In the genomic region with DNA sequence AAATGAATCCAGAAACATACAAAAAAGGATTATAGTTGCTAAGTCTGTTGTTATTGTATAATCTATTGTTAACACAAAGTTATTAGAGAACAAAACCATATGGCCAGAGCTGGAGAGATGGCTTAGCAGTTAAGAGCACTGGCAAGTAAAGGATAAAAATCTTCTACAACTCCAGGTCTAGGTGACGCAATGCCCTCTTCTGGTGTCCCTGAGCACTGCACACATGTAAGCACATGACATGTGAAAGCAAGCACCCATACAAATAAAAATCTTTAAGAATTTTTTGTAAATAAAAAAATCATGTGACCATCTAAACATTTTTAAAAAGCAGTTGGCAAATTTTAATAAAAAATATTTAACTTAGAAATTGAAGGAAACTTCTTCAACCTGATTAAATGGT, we compare ENCODE assay signal across 11 mouse cellular contexts. TPM values are rescaled to one million over a fixed set of nuclear protein-coding genes. Genes with fewer than 3 reads are reported as not detected.
A peak's percentile ranks its signal among the peaks of the same experiment; 100 is the strongest.
DNase-seq lines count a peak whose midpoint lies in the region; TF ChIP-seq lines count a peak whose summit lies in the region.
"Had no signal": no experiment of that assay in that cellular context is flagged by ENCODE, and none has a peak within 500 bp of the region (broad histone marks: within the 10 kb centered on the region; RNA-seq: fewer than 3 reads in every experiment).

No protein-coding gene starts in this region.

- peaks cover 25% of the 10 kb centered on the region for H3K79me2 ChIP-seq in MEL (ENCODE audit: control insufficient read depth, insufficient read depth, low read length, poor library complexity)

- no peak overlapping the region for H3K27ac ChIP-seq in MEL (ENCODE audit: control insufficient read depth, low read depth, low read length)
- H3K27ac ChIP-seq: neural tube, embryonic 13.5 days had no signal

- DNase-seq in kidney, adult 18-20 months = peak; percentile 20
- DNase-seq in kidney, postnatal 14 days = no peak
- DNase-seq in A20 (ENCODE audit: low read depth, low spot score) = peak; percentile 49
- peak; percentile 57 for DNase-seq in MEL (ENCODE audit: low read depth, low spot score)
- DNase-seq in lung, postnatal 14 days = peak; percentile 19
- no peak for DNase-seq in urinary bladder, postnatal 25 days (ENCODE audit: low spot score)
- DNase-seq in gastrocnemius, postnatal 14 days = no peak
- DNase-seq in urinary bladder, postnatal 14 days (ENCODE audit: low spot score) = no peak
- DNase-seq: cerebellum, adult 18-20 months; right cerebral cortex, postnatal 4 days had no signal

- intact Hi-C loops in gastrocnemius, postnatal 14 days (cut with DNase I; ENCODE audit: low total_unique reads) = no loop called here

- TF ChIP-seq CTCF in MEL (IDR thresholded peaks at IDR 0.05 in 2 of 3, conservative IDR thresholded peaks at IDR 0.05 in 1 of 3; ENCODE audit: control insufficient read depth in 1 of 3, insufficient read depth in 1 of 3, low read depth in 2 of 3, low read length in 3 of 3, poor library complexity in 1 of 3, severe bottlenecking in 1 of 3) = peak; percentile 51 to 58 (median 53)

- H3K9me3 ChIP-seq in MEL (replicated peaks; ENCODE audit: insufficient read depth, low read length) = no peaks in the 10 kb centered on the region
- H3K9me3 ChIP-seq: neural tube, embryonic 13.5 days had no signal

- peaks cover 3 to 24% of the 10 kb centered on the region in 2 experiments for H3K36me3 ChIP-seq in MEL (ENCODE audit: control insufficient read depth in 1 of 2, insufficient read depth in 2 of 2, low read length in 2 of 2)

- H3K27me3 ChIP-seq in MEL (ENCODE audit: control insufficient read depth in 1 of 2, insufficient read depth in 2 of 2, low read length in 2 of 2) = no peaks in the 10 kb centered on the region
- H3K27me3 ChIP-seq: neural tube, embryonic 13.5 days had no signal

- no peak for TF ChIP-seq POLR2A in MEL (IDR thresholded peaks at IDR 0.05; ENCODE audit: control insufficient read depth in 1 of 2, insufficient read depth in 1 of 2, low read depth in 1 of 2, low read length in 2 of 2, poor library complexity in 1 of 2)

- no peak overlapping the region for H3K4me3 ChIP-seq in MEL (ENCODE audit: control insufficient read depth in 1 of 2, insufficient read depth in 1 of 2, low read depth in 2 of 2, low read length in 2 of 2)
- H3K4me3 ChIP-seq: neural tube, embryonic 13.5 days had no signal

- no peak overlapping the region for H3K9ac ChIP-seq in MEL (ENCODE audit: control insufficient read depth, low read depth, low read length, poor library complexity, severe bottlenecking)
- H3K9ac ChIP-seq: neural tube, embryonic 13.5 days had no signal

- no peak for TF ChIP-seq EP300 in MEL (IDR thresholded peaks at IDR 0.05; ENCODE audit: low read depth in 1 of 2, low read length in 2 of 2)

- peaks cover 11 to 15% of the 10 kb centered on the region in 2 experiments for H3K4me1 ChIP-seq in MEL (ENCODE audit: control insufficient read depth in 1 of 2, insufficient read depth in 2 of 2, low read length in 2 of 2)
- H3K4me1 ChIP-seq: neural tube, embryonic 13.5 days had no signal

- TF ChIP-seq RAD21 in MEL (IDR thresholded peaks at IDR 0.05; ENCODE audit: low read depth, low read length) = peak; percentile 37

TF ChIP-seq in MEL, 35 proteins besides CTCF, POLR2A, EP300 and RAD21:
- TF ChIP-seq CHD2 (IDR thresholded peaks at IDR 0.05; ENCODE audit: low read length) (no peak), SMC3 (IDR thresholded peaks at IDR 0.05; ENCODE audit: low read depth, low read length) (peak; percentile 54), USF1 (IDR thresholded peaks at IDR 0.05; ENCODE audit: low read depth, low read length) (0 out of 2 replicates have a peak, but pooled peaks have one; percentile 13)

RNA-seq across cellular contexts. Expression of a gene that starts 17.4 kb away (rescaled TPM):
- 14.9 and 17.1 TPM in 2 replicates for total RNA-seq in MEL (2012; rRNA removed)
- 10 to 100 TPM; 56.4 to 76.3 TPM for polyA plus RNA-seq in MEL (2012; ENCODE audit: insufficient read depth in 1 of 2, insufficient read length in 2 of 2, low read depth in 1 of 2, low replicate concordance in 2 of 2, missing spikeins in 1 of 2)
- total RNA-seq in gastrocnemius, postnatal 14 days (2021) = 10 to 100 TPM; 19.4 to 19.7 TPM

Comparison
In these comparisons a context has a peak if more than half of its experiments do, and no peak if none do; other contexts are left out.
1. DNase-seq: peak in kidney, adult 18-20 months (single experiment), A20 (single experiment), MEL (single experiment) and lung, postnatal 14 days (single experiment); none in kidney, postnatal 14 days (single experiment), urinary bladder, postnatal 25 days (single experiment), gastrocnemius, postnatal 14 days (single experiment) and urinary bladder, postnatal 14 days (single experiment).